Mouse (Mus musculus): Measurements from ENCODE around the gene Rapgef2. TPM values are rescaled to one million over a fixed set of nuclear protein-coding genes. Genes with fewer than 3 reads are reported as not detected.

Gene Rapgef2
- total and polyA plus RNA-seq, 2 experiments from 2014 or later: 9.6 to 56.9 TPM

- H3K4me1 ChIP-seq (ENCODE audit: insufficient read depth, low read length): no peaks in the 10 kb centered on the region
- 88% methylated on average over 9 of the region's 9 CpGs for WGBS
- DNase-seq (ENCODE audit: low spot score): no peak
These were observed 270.5 kb downstream of the Rapgef2 start for GRCm38 (mm10) chr3:79015621-79016474.

More at GRCm38 (mm10) chr3:79015621-79016474, 270.5 kb downstream of the Rapgef2 start:
- no peaks in the 10 kb centered on the region for H3K9me3 ChIP-seq (ENCODE audit: low read length)
- no peak overlapping the region for H3K4me2 ChIP-seq (ENCODE audit: low read depth, low read length, poor library complexity, severe bottlenecking)
- TF ChIP-seq CTCF (IDR thresholded peaks at IDR 0.05): no peak
- ATAC-seq (ENCODE audit: low FRiP score): no peak
- H3K36me3 ChIP-seq (ENCODE audit: insufficient read depth, low read length): no peaks in the 10 kb centered on the region
- no peak overlapping the region for H3K27ac ChIP-seq (ENCODE audit: low read depth, low read length)
- H3K27me3 ChIP-seq (ENCODE audit: insufficient read depth, low read length): no peaks in the 10 kb centered on the region
- H3K4me3 ChIP-seq (ENCODE audit: low read depth, low read length): no peak overlapping the region
- H3K9ac ChIP-seq (replicated peaks; ENCODE audit: low read length, poor library complexity, severe bottlenecking): no peak overlapping the region

Other genes starting within 250 kb of the Rapgef2 start
- not detected in 2 replicates for gene Gm17359, start 50.1 kb upstream of the Rapgef2 start, total RNA-seq (2014; rRNA removed)
- gene Gm17359, start 50.1 kb upstream of the Rapgef2 start, polyA plus RNA-seq (2015; fragmentation: Nextera tagmentation; extraction: Ambion mirVana): not detected in 2 replicates

Measured in midbrain, postnatal 0 days (tissue).